Mouse (Mus musculus): ENCODE data around the gene Mlh1. TPM values are rescaled to one million over a fixed set of nuclear protein-coding genes. Genes with fewer than 3 reads are reported as not detected.

Gene Mlh1
- total RNA-seq, 1 experiment: 27.8 TPM

GRCm38 (mm10) chr9:111220551-111221080 is 51.0 kb downstream of the Mlh1 start:
- no peak overlapping the region for H3K9ac ChIP-seq (ENCODE audit: insufficient read depth, low read depth, low read length, poor library complexity, severe bottlenecking)
- no peaks in the 10 kb centered on the region for H3K4me1 ChIP-seq (ENCODE audit: control insufficient read depth in 2 of 2, insufficient read depth in 2 of 2, low read length in 2 of 2, poor library complexity in 1 of 2)
- DNase-seq (ENCODE audit: low read depth, low spot score): no peak
- in situ Hi-C loops (cut with MboI; ENCODE audit: low sequenced_read_pairs in 2 of 2, unreplicated experiment in 2 of 2): no loop called here
- TF ChIP-seq MAFK (IDR thresholded peaks at IDR 0.05; ENCODE audit: insufficient read depth, low read depth, low read length) (no peak), HCFC1 (IDR thresholded peaks at IDR 0.05; ENCODE audit: borderline replicate concordance, insufficient read depth, low read length) (no peak), ZC3H11A (IDR thresholded peaks at IDR 0.05; ENCODE audit: borderline replicate concordance, low read depth, low read length) (no peak), CHD2 (IDR thresholded peaks at IDR 0.05; ENCODE audit: low read depth, low read length) (no peak), ZNF384 (IDR thresholded peaks at IDR 0.05; ENCODE audit: low read depth, low read length) (no peak)
- H3K9me3 ChIP-seq (ENCODE audit: control insufficient read depth, insufficient read depth, low read depth, low read length): no peaks in the 10 kb centered on the region
- H3K36me3 ChIP-seq (ENCODE audit: control insufficient read depth, insufficient read depth, low read length, poor library complexity, severe bottlenecking): peaks cover 10% of the 10 kb centered on the region
- no peak overlapping the region for H3K27ac ChIP-seq (ENCODE audit: insufficient read depth, low read depth, low read length, poor library complexity, severe bottlenecking)
- no peak overlapping the region for H3K4me3 ChIP-seq (ENCODE audit: insufficient read depth in 1 of 2, low read depth in 1 of 2, low read length in 2 of 2, poor library complexity in 1 of 2, severe bottlenecking in 1 of 2)

- DNase-seq (ENCODE audit: low read depth, low spot score): no peak
- in situ Hi-C loops (cut with MboI; ENCODE audit: low sequenced_read_pairs in 2 of 2, unreplicated experiment in 2 of 2): no loop called here
- Histone ChIP-seq H3K4me1 (ENCODE audit: control insufficient read depth in 2 of 2, insufficient read depth in 2 of 2, low read length in 2 of 2, poor library complexity in 1 of 2) (no peaks in the 10 kb centered on the region), H3K27ac (ENCODE audit: insufficient read depth, low read depth, low read length, poor library complexity, severe bottlenecking) (no peak overlapping the region), H3K36me3 (ENCODE audit: control insufficient read depth, insufficient read depth, low read length, poor library complexity, severe bottlenecking) (peaks cover 6% of the 10 kb centered on the region), H3K9me3 (ENCODE audit: control insufficient read depth, insufficient read depth, low read depth, low read length) (no peaks in the 10 kb centered on the region), H3K4me3 (ENCODE audit: insufficient read depth in 1 of 2, low read depth in 1 of 2, low read length in 2 of 2, poor library complexity in 1 of 2, severe bottlenecking in 1 of 2) (no peak overlapping the region), H3K9ac (ENCODE audit: insufficient read depth, low read depth, low read length, poor library complexity, severe bottlenecking) (no peak overlapping the region)
- TF ChIP-seq MAFK (IDR thresholded peaks at IDR 0.05; ENCODE audit: insufficient read depth, low read depth, low read length): no peak
- TF ChIP-seq ZC3H11A (IDR thresholded peaks at IDR 0.05; ENCODE audit: borderline replicate concordance, low read depth, low read length): no peak
- no peak for TF ChIP-seq HCFC1 (IDR thresholded peaks at IDR 0.05; ENCODE audit: borderline replicate concordance, insufficient read depth, low read length)
- TF ChIP-seq ZNF384 (IDR thresholded peaks at IDR 0.05; ENCODE audit: low read depth, low read length): no peak
- no peak for TF ChIP-seq CHD2 (IDR thresholded peaks at IDR 0.05; ENCODE audit: low read depth, low read length)
These were observed 55.2 kb downstream of the Mlh1 start for GRCm38 (mm10) chr9:111216424-111216823.

- H3K9me3 ChIP-seq (ENCODE audit: control insufficient read depth, insufficient read depth, low read depth, low read length): no peaks in the 10 kb centered on the region
- TF ChIP-seq ZC3H11A (IDR thresholded peaks at IDR 0.05; ENCODE audit: borderline replicate concordance, low read depth, low read length) (no peak), CHD2 (IDR thresholded peaks at IDR 0.05; ENCODE audit: low read depth, low read length) (no peak), HCFC1 (IDR thresholded peaks at IDR 0.05; ENCODE audit: borderline replicate concordance, insufficient read depth, low read length) (no peak), MAFK (IDR thresholded peaks at IDR 0.05; ENCODE audit: insufficient read depth, low read depth, low read length) (no peak), ZNF384 (IDR thresholded peaks at IDR 0.05; ENCODE audit: low read depth, low read length) (no peak)
- in situ Hi-C loops (cut with MboI; ENCODE audit: low sequenced_read_pairs in 2 of 2, unreplicated experiment in 2 of 2): no loop called here
- peaks cover 6% of the 10 kb centered on the region for H3K36me3 ChIP-seq (ENCODE audit: control insufficient read depth, insufficient read depth, low read length, poor library complexity, severe bottlenecking)
- H3K9ac ChIP-seq (ENCODE audit: insufficient read depth, low read depth, low read length, poor library complexity, severe bottlenecking): no peak overlapping the region
- DNase-seq (ENCODE audit: low read depth, low spot score): no peak
- H3K4me3 ChIP-seq (ENCODE audit: insufficient read depth in 1 of 2, low read depth in 1 of 2, low read length in 2 of 2, poor library complexity in 1 of 2, severe bottlenecking in 1 of 2): no peak overlapping the region
- no peak overlapping the region for H3K27ac ChIP-seq (ENCODE audit: insufficient read depth, low read depth, low read length, poor library complexity, severe bottlenecking)
- no peaks in the 10 kb centered on the region for H3K4me1 ChIP-seq (ENCODE audit: control insufficient read depth in 2 of 2, insufficient read depth in 2 of 2, low read length in 2 of 2, poor library complexity in 1 of 2)
These were observed 58.1 kb downstream of the Mlh1 start for GRCm38 (mm10) chr9:111213501-111213900.

- Histone ChIP-seq H3K27ac (ENCODE audit: insufficient read depth, low read depth, low read length, poor library complexity, severe bottlenecking) (no peak overlapping the region), H3K4me3 (ENCODE audit: insufficient read depth in 1 of 2, low read depth in 1 of 2, low read length in 2 of 2, poor library complexity in 1 of 2, severe bottlenecking in 1 of 2) (no peak overlapping the region), H3K36me3 (ENCODE audit: control insufficient read depth, insufficient read depth, low read length, poor library complexity, severe bottlenecking) (peaks cover 7% of the 10 kb centered on the region), H3K4me1 (ENCODE audit: control insufficient read depth in 2 of 2, insufficient read depth in 2 of 2, low read length in 2 of 2, poor library complexity in 1 of 2) (no peaks in the 10 kb centered on the region), H3K9ac (ENCODE audit: insufficient read depth, low read depth, low read length, poor library complexity, severe bottlenecking) (no peak overlapping the region), H3K9me3 (ENCODE audit: control insufficient read depth, insufficient read depth, low read depth, low read length) (no peaks in the 10 kb centered on the region)
- in situ Hi-C loops (cut with MboI; ENCODE audit: low sequenced_read_pairs in 2 of 2, unreplicated experiment in 2 of 2): no loop called here
- no peak for DNase-seq (ENCODE audit: low read depth, low spot score)
- TF ChIP-seq CHD2 (IDR thresholded peaks at IDR 0.05; ENCODE audit: low read depth, low read length): no peak
- no peak for TF ChIP-seq ZC3H11A (IDR thresholded peaks at IDR 0.05; ENCODE audit: borderline replicate concordance, low read depth, low read length)
- no peak for TF ChIP-seq HCFC1 (IDR thresholded peaks at IDR 0.05; ENCODE audit: borderline replicate concordance, insufficient read depth, low read length)
- TF ChIP-seq ZNF384 (IDR thresholded peaks at IDR 0.05; ENCODE audit: low read depth, low read length): no peak
- TF ChIP-seq MAFK (IDR thresholded peaks at IDR 0.05; ENCODE audit: insufficient read depth, low read depth, low read length): no peak
These were observed 60.2 kb downstream of the Mlh1 start for GRCm38 (mm10) chr9:111211122-111212041.
